Mouse (Mus musculus): Measurements from ENCODE around the gene 3110009E18Rik. TPM values are rescaled to one million over a fixed set of nuclear protein-coding genes. Genes with fewer than 3 reads are reported as not detected.
"Not testable (repeated sequence)": the region's sequence is repeated elsewhere in the genome, so short reads cannot be mapped to it uniquely, and the experiment has no call there.

3110009E18Rik gene
- polyA plus RNA-seq, 2 experiments, result 3.5 to 10.4 TPM

DNA sequence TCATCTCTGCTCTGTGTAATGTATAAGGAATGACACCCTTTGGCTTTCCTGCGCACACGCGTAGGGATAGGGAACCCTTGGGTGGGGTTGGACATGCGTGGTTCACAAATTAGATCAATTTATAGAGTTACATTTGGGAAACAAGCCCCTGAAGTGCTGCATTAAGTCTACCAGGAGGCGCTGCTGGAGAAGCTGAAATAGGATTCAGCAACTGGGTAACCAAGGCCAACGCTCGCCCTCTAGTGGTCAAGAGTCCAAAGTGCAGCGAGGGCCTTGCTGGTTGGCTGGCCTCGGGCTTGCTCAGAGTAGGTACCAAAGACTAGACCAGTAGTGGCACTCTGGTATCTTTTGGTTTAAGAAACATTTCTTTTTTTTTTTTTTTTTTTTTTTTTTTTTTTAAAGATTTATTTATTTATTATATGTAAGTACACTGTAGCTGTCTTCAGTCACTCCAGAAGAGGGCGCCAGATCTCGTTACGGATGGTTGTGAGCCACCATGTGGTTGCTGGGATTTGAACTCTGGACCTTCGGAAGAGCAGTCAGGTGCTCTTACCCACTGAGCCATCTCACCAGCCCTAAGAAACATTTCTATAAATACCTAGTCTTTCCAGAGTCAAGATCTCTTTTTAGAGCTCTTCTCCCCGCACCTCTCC is 27.4 kb upstream of the 3110009E18Rik start:
- not testable (repeated sequence) for H3K4me3 ChIP-seq (ENCODE audit: insufficient read depth in 1 of 2, low read depth in 2 of 2, low read length in 2 of 2); H3K9ac ChIP-seq (replicated peaks); H3K36me3 ChIP-seq (replicated peaks; ENCODE audit: control insufficient read depth, insufficient read depth, low read depth); H3K27me3 ChIP-seq (ENCODE audit: control insufficient read depth, insufficient read depth, low read length); H3K9me3 ChIP-seq (ENCODE audit: control insufficient read depth, low read length); H3K4me2 ChIP-seq (ENCODE audit: low read depth); H3K27ac ChIP-seq; H3K4me1 ChIP-seq (replicated peaks; ENCODE audit: control insufficient read depth in 2 of 2, insufficient read depth in 2 of 2, low read length in 1 of 2)
- WGBS (ENCODE audit: insufficient replicate concordance), result 45% methylated on average over 11 of the region's 14 CpGs
- TF ChIP-seq CTCF (IDR thresholded peaks at IDR 0.05; ENCODE audit: low read depth), result peak; percentile 94
- ATAC-seq (ENCODE audit: insufficient read depth), result peak; percentile 45; the same call in 1 of the 2 replicates
- peak; percentile 45 to 52 (median 46) for DNase-seq (ENCODE audit: low read depth in 3 of 3, low spot score in 3 of 3)

DNA sequence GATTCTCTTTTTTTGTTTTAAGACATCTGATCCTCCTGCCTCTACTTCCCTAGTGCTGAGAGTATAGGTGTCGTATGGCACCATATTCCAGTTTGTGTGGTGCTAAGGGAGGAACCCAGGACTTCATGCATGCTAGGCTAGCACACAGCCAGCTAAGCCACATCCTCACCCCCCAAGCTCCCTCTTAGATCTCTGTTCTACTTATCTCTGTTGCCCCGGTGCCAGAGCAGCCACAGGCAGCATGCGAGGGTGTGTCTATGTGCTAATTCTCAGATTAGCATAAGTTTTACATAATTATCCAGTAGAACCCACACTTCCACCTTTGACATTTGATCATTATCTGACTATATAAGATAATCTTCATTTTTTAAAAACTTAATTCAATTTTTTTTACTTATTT is 26.1 kb upstream of the 3110009E18Rik start:
- Histone ChIP-seq H3K9me3 (ENCODE audit: control insufficient read depth, low read length) (no peaks in the 10 kb centered on the region), H3K4me2 (ENCODE audit: low read depth) (no peak overlapping the region), H3K9ac (replicated peaks) (no peak overlapping the region), H3K4me1 (replicated peaks; ENCODE audit: control insufficient read depth in 2 of 2, insufficient read depth in 2 of 2, low read length in 1 of 2) (peaks cover 0 to 7% of the 10 kb centered on the region in 2 experiments; a peak in 2 of 4 replicates), H3K4me3 (ENCODE audit: insufficient read depth in 1 of 2, low read depth in 2 of 2, low read length in 2 of 2) (no peak overlapping the region), H3K27me3 (ENCODE audit: control insufficient read depth, insufficient read depth, low read length) (no peaks in the 10 kb centered on the region), H3K36me3 (replicated peaks; ENCODE audit: control insufficient read depth, insufficient read depth, low read depth) (no peaks in the 10 kb centered on the region), H3K27ac (no peak overlapping the region)
- TF ChIP-seq EP300 (IDR thresholded peaks at IDR 0.05; ENCODE audit: low read depth) (no peak), CTCF (IDR thresholded peaks at IDR 0.05; ENCODE audit: low read depth) (no peak)
- 21% methylated on average over 3 of the region's 3 CpGs for WGBS (ENCODE audit: insufficient replicate concordance)
- ATAC-seq (ENCODE audit: insufficient read depth) (no peak), DNase-seq (ENCODE audit: low read depth in 3 of 3, low spot score in 3 of 3) (no peak)

DNA sequence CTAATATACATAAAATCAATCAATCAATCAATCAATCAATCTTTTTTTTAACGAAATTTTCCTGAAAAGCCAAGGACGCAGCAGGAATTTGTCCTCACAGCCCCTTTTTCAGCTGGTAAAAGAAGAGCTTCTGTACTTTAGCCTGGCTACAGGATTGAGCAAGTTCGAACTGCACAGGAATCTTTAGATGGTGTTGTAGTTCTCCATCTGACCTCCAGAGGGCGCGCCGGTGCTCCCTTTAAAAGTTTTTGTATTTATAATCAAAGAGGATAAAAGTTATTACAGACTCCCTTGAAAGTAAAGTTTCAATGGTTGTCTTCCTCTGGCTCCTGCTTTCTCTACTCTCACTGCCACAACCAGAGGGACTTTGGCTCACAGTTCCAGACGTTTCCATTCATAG is 22.7 kb upstream of the 3110009E18Rik start:
- 7% methylated on average over 7 of the region's 7 CpGs for WGBS (ENCODE audit: insufficient replicate concordance)
- no peak overlapping the region for H3K9ac ChIP-seq (replicated peaks)
- peaks cover 0 to 12% of the 10 kb centered on the region in 2 experiments; a peak in 2 of 4 replicates for H3K4me1 ChIP-seq (replicated peaks; ENCODE audit: control insufficient read depth in 2 of 2, insufficient read depth in 2 of 2, low read length in 1 of 2)
- H3K27me3 ChIP-seq (ENCODE audit: control insufficient read depth, insufficient read depth, low read length), result no peaks in the 10 kb centered on the region
- ATAC-seq (ENCODE audit: insufficient read depth), result no peak
- no peak overlapping the region for H3K27ac ChIP-seq
- H3K36me3 ChIP-seq (replicated peaks; ENCODE audit: control insufficient read depth, insufficient read depth, low read depth), result no peaks in the 10 kb centered on the region
- H3K4me3 ChIP-seq (ENCODE audit: insufficient read depth in 1 of 2, low read depth in 2 of 2, low read length in 2 of 2), result no peak overlapping the region
- H3K4me2 ChIP-seq (ENCODE audit: low read depth), result no peak overlapping the region
- TF ChIP-seq CTCF (IDR thresholded peaks at IDR 0.05; ENCODE audit: low read depth) (peak; percentile 79), EP300 (IDR thresholded peaks at IDR 0.05; ENCODE audit: low read depth) (no peak)
- DNase-seq (ENCODE audit: low read depth in 3 of 3, low spot score in 3 of 3), result peak in 1 of 3 experiments; percentile 26
- H3K9me3 ChIP-seq (ENCODE audit: control insufficient read depth, low read length), result no peaks in the 10 kb centered on the region

DNA sequence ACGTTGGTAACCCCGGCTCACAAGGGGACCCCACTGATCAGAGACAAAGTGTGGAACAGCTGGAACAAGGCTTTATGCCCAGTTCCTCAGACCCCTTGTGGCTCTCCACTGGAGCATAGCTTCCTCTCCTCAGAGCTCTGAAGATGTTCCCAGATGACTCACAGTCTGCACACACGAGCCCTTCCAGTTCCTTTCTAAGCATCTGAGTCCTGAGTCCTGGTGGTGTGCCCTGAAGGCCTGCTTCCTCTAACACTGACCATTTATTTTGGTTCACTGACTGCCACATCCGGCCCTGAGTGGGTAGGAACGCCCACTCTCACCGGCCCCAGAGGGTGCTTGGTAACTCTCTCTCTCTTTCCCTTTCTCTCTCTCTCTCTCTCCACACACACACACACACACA is 21.5 kb upstream of the 3110009E18Rik start:
- Histone ChIP-seq H3K4me2 (ENCODE audit: low read depth) (no peak overlapping the region), H3K4me3 (ENCODE audit: insufficient read depth in 1 of 2, low read depth in 2 of 2, low read length in 2 of 2) (no peak overlapping the region), H3K4me1 (replicated peaks; ENCODE audit: control insufficient read depth in 2 of 2, insufficient read depth in 2 of 2, low read length in 1 of 2) (peaks cover 0 to 12% of the 10 kb centered on the region in 2 experiments; a peak in 2 of 4 replicates), H3K9ac (replicated peaks) (no peak overlapping the region), H3K27me3 (ENCODE audit: control insufficient read depth, insufficient read depth, low read length) (no peaks in the 10 kb centered on the region), H3K9me3 (ENCODE audit: control insufficient read depth, low read length) (no peaks in the 10 kb centered on the region), H3K36me3 (replicated peaks; ENCODE audit: control insufficient read depth, insufficient read depth, low read depth) (no peaks in the 10 kb centered on the region), H3K27ac (no peak overlapping the region)
- 43% methylated on average over 6 of the region's 6 CpGs for WGBS (ENCODE audit: insufficient replicate concordance)
- ATAC-seq (ENCODE audit: insufficient read depth) (0 out of 2 replicates have a peak, but pooled peaks have one; percentile 16), DNase-seq (ENCODE audit: low read depth in 3 of 3, low spot score in 3 of 3) (no peak)
- TF ChIP-seq CTCF (IDR thresholded peaks at IDR 0.05; ENCODE audit: low read depth) (no peak), EP300 (IDR thresholded peaks at IDR 0.05; ENCODE audit: low read depth) (no peak)

DNA sequence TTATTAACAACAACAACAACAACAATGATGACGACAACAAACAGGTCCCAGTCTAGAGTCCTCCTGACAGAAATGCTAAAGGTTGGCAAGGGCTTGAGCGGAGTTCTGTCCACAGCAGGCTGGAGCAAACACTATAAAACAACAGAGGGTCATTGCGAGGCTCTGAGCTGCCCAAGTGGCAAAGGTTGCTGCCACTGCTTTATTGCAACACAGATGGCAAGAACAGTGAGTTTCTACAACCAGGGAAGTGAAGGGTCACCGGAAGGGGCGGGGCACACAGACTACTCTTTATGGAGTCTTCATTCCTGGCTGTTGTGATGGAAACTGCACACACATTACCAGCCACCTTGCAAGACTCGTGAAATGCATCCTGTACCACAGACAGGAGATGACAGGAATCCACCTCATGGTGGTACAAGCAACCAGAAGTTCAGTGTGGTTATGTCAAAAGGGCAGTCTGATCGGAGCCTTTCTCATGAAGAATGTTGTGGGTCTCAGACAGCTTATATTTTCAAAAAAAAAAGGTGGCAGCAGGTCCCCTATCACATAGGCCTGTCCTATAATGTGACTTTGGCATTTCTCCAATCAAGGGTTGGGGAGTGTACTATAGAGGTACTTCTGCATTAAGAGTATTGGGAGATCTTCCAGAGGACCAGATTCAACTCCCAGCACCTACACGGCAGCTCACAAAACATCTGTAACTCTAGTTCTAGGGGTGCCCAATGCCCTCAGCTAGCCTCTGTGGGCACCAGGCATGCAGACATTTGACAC is 20.3 kb upstream of the 3110009E18Rik start:
- ATAC-seq (ENCODE audit: insufficient read depth) (no peak), DNase-seq (ENCODE audit: low read depth in 3 of 3, low spot score in 3 of 3) (no peak)
- Histone ChIP-seq H3K9me3 (ENCODE audit: control insufficient read depth, low read length) (no peaks in the 10 kb centered on the region), H3K36me3 (replicated peaks; ENCODE audit: control insufficient read depth, insufficient read depth, low read depth) (no peaks in the 10 kb centered on the region), H3K27ac (no peak overlapping the region), H3K27me3 (ENCODE audit: control insufficient read depth, insufficient read depth, low read length) (no peaks in the 10 kb centered on the region), H3K4me1 (replicated peaks; ENCODE audit: control insufficient read depth in 2 of 2, insufficient read depth in 2 of 2, low read length in 1 of 2) (peaks cover 0 to 8% of the 10 kb centered on the region in 2 experiments; a peak in 2 of 4 replicates), H3K9ac (replicated peaks) (no peak overlapping the region), H3K4me2 (ENCODE audit: low read depth) (no peak overlapping the region), H3K4me3 (ENCODE audit: insufficient read depth in 1 of 2, low read depth in 2 of 2, low read length in 2 of 2) (no peak overlapping the region)
- 57% methylated on average over 8 of the region's 8 CpGs for WGBS (ENCODE audit: insufficient replicate concordance)
- TF ChIP-seq EP300 (IDR thresholded peaks at IDR 0.05; ENCODE audit: low read depth), result no peak
- TF ChIP-seq CTCF (IDR thresholded peaks at IDR 0.05; ENCODE audit: low read depth), result no peak

Measured in liver, embryonic 14.5 days (tissue).